10 mouse cellular contexts compared by ENCODE assay signal in genomic region chr8:79501238-79501637, GRCm38 (mm10).
A peak's percentile ranks its signal among the peaks of the same experiment; 100 is the strongest.
DNase-seq lines count a peak whose midpoint lies in the region; TF ChIP-seq lines count a peak whose summit lies in the region.
"Had no signal": no experiment of that assay in that cellular context is flagged by ENCODE, and none has a peak within 500 bp of the region (broad histone marks: within the 10 kb centered on the region; RNA-seq: fewer than 3 reads in every experiment).

No protein-coding gene starts in this region.

- 0 out of 2 replicates have a peak, but pooled peaks have one; percentile 1 for TF ChIP-seq CTCF in gastrocnemius, adult 2 months (IDR thresholded peaks at IDR 0.05)

- peak overlapping the region; percentile 30; the same call in 1 of the 2 replicates for H3K4me3 ChIP-seq in gastrocnemius, adult 2 months
- H3K4me3 ChIP-seq: limb, embryonic 12.5 days; megakaryocyte, embryonic 14.5 days had no signal

- intact Hi-C loops in gastrocnemius, adult 2 months (cut with DNase I) = no loop called here
- intact Hi-C loops in heart, postnatal 10 days (cut with DNase I) = loop anchor here (5.0 kb wide), 1 partner anchor 61 kb away; no protein-coding TSS in a partner anchor

- DNase-seq in gastrocnemius, adult 2 months = peak; percentile 28
- DNase-seq in gastrocnemius, postnatal 10 days = no peak
- peak; percentile 12 for DNase-seq in adrenal gland, postnatal 10 days
- peak; percentile 49 to 51 for DNase-seq in heart, postnatal 10 days
- peak; percentile 69 for DNase-seq in large intestine, adult 2 months (ENCODE audit: low read depth, low spot score)
- DNase-seq in embryo, embryonic 10 days (ENCODE audit: low spot score) = no peak
- no peak for DNase-seq in layer of hippocampus, postnatal 10 days (ENCODE audit: low spot score in 2 of 2)
- DNase-seq in B cell, adult 2 months = no peak

- peak overlapping the region; percentile 63 for H3K27ac ChIP-seq in gastrocnemius, adult 2 months
- H3K27ac ChIP-seq: limb, embryonic 12.5 days had no signal

- WGBS in large intestine, adult 2 months = 28% methylated on average over 11 of the region's 11 CpGs

Comparison
In these comparisons a context has a peak if more than half of its experiments do, and no peak if none do; other contexts are left out.
1. DNase-seq: peak in gastrocnemius, adult 2 months (single experiment), adrenal gland, postnatal 10 days (single experiment), heart, postnatal 10 days (2 of 2) and large intestine, adult 2 months (single experiment); none in gastrocnemius, postnatal 10 days (single experiment), embryo, embryonic 10 days (single experiment), layer of hippocampus, postnatal 10 days (0 of 2) and B cell, adult 2 months (0 of 2).